Mouse (Mus musculus) E14TG2a.4 (cell line): ENCODE measurements around the gene E030018B13Rik.

ENCODE experiments used
- H3K27me3 ChIP-seq: 2 replicates; pipeline ENCODE4 v1.6.1; 2014; ENCODE audit warnings: low read length, control low read depth; ENCODE audit not compliant: insufficient read depth
- H3K36me3 ChIP-seq: 2 replicates; pipeline ENCODE4 v1.6.1; 2014; ENCODE audit warnings: low read length, control low read depth; ENCODE audit not compliant: insufficient read depth
- H3K4me1 ChIP-seq: replicated peaks from 2 replicates; pipeline ENCODE4 v1.6.1; 2014; ENCODE audit warnings: low read depth, low read length, control low read depth
- H3K4me3 ChIP-seq: replicated peaks from 2 replicates; pipeline ENCODE4 v1.5.1; 2014; ENCODE audit warnings: mild to moderate bottlenecking, low read length
- H3K9me3 ChIP-seq: 2 replicates; pipeline ENCODE4 v1.6.1; 2014; ENCODE audit warnings: low read length, control low read depth
- CTCF ChIP-seq: conservative IDR thresholded peaks from 2 replicates; pipeline ENCODE4 v1.5.1; 2014; ENCODE audit warnings: low read length
- NANOG ChIP-seq: IDR thresholded peaks from 2 replicates; pipeline ENCODE4 v1.6.1; 2014; ENCODE audit warnings: borderline replicate concordance, low read length, mixed read lengths
- POU5F1 ChIP-seq: IDR thresholded peaks from 2 replicates; pipeline ENCODE4 v1.6.1; 2014; ENCODE audit warnings: low read length, borderline replicate concordance

The E030018B13Rik gene

GRCm38 (mm10) chr7:63918771-63919768 lies 2.4 kb downstream of the E030018B13Rik start:
- Histone ChIP-seq H3K4me3 (peak overlapping the region; percentile 55), H3K9me3 (no peaks in the 10 kb centered on the region), H3K27me3 (no peaks in the 10 kb centered on the region), H3K4me1 (peaks cover 97% of the 10 kb centered on the region), H3K36me3 (peaks cover 45% of the 10 kb centered on the region)
- no peak for TF ChIP-seq POU5F1
- no peak for TF ChIP-seq NANOG
- TF ChIP-seq CTCF, result no peak

GRCm38 (mm10) chr7:63921909-63922562 lies 5.4 kb downstream of the E030018B13Rik start:
- no peak for TF ChIP-seq CTCF
- Histone ChIP-seq H3K9me3 (no peaks in the 10 kb centered on the region), H3K4me1 (peaks cover 96% of the 10 kb centered on the region), H3K36me3 (peaks cover 47% of the 10 kb centered on the region), H3K27me3 (no peaks in the 10 kb centered on the region), H3K4me3 (peak overlapping the region; percentile 27)

- H3K9me3 ChIP-seq, result no peaks in the 10 kb centered on the region
- H3K4me3 ChIP-seq, result peak overlapping the region; percentile 27
- H3K27me3 ChIP-seq, result no peaks in the 10 kb centered on the region
- H3K4me1 ChIP-seq, result peaks cover 96% of the 10 kb centered on the region
- peaks cover 43% of the 10 kb centered on the region for H3K36me3 ChIP-seq
- TF ChIP-seq CTCF (no peak), NANOG (no peak), POU5F1 (no peak)
Measured at GRCm38 (mm10) chr7:63922571-63922970, 5.9 kb downstream of the E030018B13Rik start.

- Histone ChIP-seq H3K36me3 (peaks cover 42% of the 10 kb centered on the region), H3K4me1 (peaks cover 96% of the 10 kb centered on the region), H3K27me3 (no peaks in the 10 kb centered on the region), H3K9me3 (no peaks in the 10 kb centered on the region), H3K4me3 (no peak overlapping the region)
- TF ChIP-seq NANOG, result no peak
- peak; percentile 30 for TF ChIP-seq CTCF
Measured at GRCm38 (mm10) chr7:63922975-63923374, 6.3 kb downstream of the E030018B13Rik start.

- H3K9me3 ChIP-seq, result no peaks in the 10 kb centered on the region
- peaks cover 36% of the 10 kb centered on the region for H3K36me3 ChIP-seq
- no peaks in the 10 kb centered on the region for H3K27me3 ChIP-seq
- H3K4me1 ChIP-seq, result peaks cover 93% of the 10 kb centered on the region
- TF ChIP-seq POU5F1 (no peak), NANOG (no peak)
- no peak overlapping the region for H3K4me3 ChIP-seq
Measured at GRCm38 (mm10) chr7:63924151-63924550, 7.5 kb downstream of the E030018B13Rik start.

- H3K4me1 ChIP-seq, result peaks cover 93% of the 10 kb centered on the region
- H3K36me3 ChIP-seq, result peaks cover 36% of the 10 kb centered on the region
- TF ChIP-seq NANOG, result no peak
- no peaks in the 10 kb centered on the region for H3K27me3 ChIP-seq
- H3K4me3 ChIP-seq, result no peak overlapping the region
- no peaks in the 10 kb centered on the region for H3K9me3 ChIP-seq
Measured at GRCm38 (mm10) chr7:63924747-63925412, 8.2 kb downstream of the E030018B13Rik start.

- Histone ChIP-seq H3K36me3 (peaks cover 31% of the 10 kb centered on the region), H3K9me3 (no peaks in the 10 kb centered on the region), H3K27me3 (no peaks in the 10 kb centered on the region), H3K4me3 (no peak overlapping the region), H3K4me1 (peaks cover 93% of the 10 kb centered on the region)
- TF ChIP-seq POU5F1, result no peak
- TF ChIP-seq NANOG, result no peak
- TF ChIP-seq CTCF, result no peak
Measured at GRCm38 (mm10) chr7:63925413-63926360, 9.0 kb downstream of the E030018B13Rik start.
